Mouse (Mus musculus) stomach, embryonic 15.5 days (tissue): Measurements from ENCODE around the gene Hypk. TPM values are rescaled to one million over a fixed set of nuclear protein-coding genes. Genes with fewer than 3 reads are reported as not detected.

Experiments used
- ATAC-seq: fragments of 200-750 bp; cut with Nextera tagmentation; 2 replicates; pipeline ENCODE4 v1.8.0; 2017; ENCODE audit warnings: low read depth, moderate number of reproducible peaks, moderate TSS enrichment; ENCODE audit not compliant: insufficient read depth, low FRiP score
- H3K27ac ChIP-seq: fragments of 300-500 bp; sonication (generic); 2 replicates; pipeline ENCODE4 v1.5.1; 2015; ENCODE audit warnings: mild to moderate bottlenecking, inconsistent platforms
- H3K27me3 ChIP-seq: fragments of 300-500 bp; sonication (generic); replicated peaks from 2 replicates; pipeline ENCODE4 v1.6.1; 2015; ENCODE audit warnings: inconsistent platforms
- H3K36me3 ChIP-seq: fragments of 300-500 bp; sonication (generic); 2 replicates; pipeline ENCODE4 v1.6.1; 2015; ENCODE audit warnings: inconsistent platforms
- H3K4me1 ChIP-seq: fragments of 300-500 bp; sonication (generic); 2 replicates; pipeline ENCODE4 v1.6.1; 2015; ENCODE audit warnings: inconsistent platforms
- H3K4me2 ChIP-seq: fragments of 300-500 bp; sonication (generic); 2 replicates; pipeline ENCODE4 v1.6.1; 2015; ENCODE audit warnings: mild to moderate bottlenecking, inconsistent platforms
- H3K4me3 ChIP-seq: fragments of 300-500 bp; sonication (generic); replicated peaks from 2 replicates; pipeline ENCODE4 v1.5.1; 2015; ENCODE audit warnings: inconsistent platforms
- H3K9ac ChIP-seq: fragments of 300-500 bp; sonication (generic); 2 replicates; pipeline ENCODE4 v1.6.1; 2015; ENCODE audit warnings: inconsistent platforms
- H3K9me3 ChIP-seq: fragments of 300-500 bp; sonication (generic); 2 replicates; pipeline ENCODE4 v1.6.1; 2016; ENCODE audit warnings: inconsistent platforms
- WGBS: fragments of 180-500 bp; shearing (Covaris S2); methylation state at CpG from one replicate; pipeline ENCODE4 v1.1.7; 2015; 5-methylcytosine and 5-hydroxymethylcytosine counted together
- polyA plus RNA-seq: library from polyadenylated mRNA; unstranded; fragments of >200 nt; fragmentation: Nextera tagmentation; extraction: Ambion mirVana; gene quantifications from 2 replicates; pipeline ENCODE4 v1.2.1, GENCODE M21; 2015

The Hypk gene
- polyA plus RNA-seq = 96.0 and 102 TPM in 2 replicates

DNA sequence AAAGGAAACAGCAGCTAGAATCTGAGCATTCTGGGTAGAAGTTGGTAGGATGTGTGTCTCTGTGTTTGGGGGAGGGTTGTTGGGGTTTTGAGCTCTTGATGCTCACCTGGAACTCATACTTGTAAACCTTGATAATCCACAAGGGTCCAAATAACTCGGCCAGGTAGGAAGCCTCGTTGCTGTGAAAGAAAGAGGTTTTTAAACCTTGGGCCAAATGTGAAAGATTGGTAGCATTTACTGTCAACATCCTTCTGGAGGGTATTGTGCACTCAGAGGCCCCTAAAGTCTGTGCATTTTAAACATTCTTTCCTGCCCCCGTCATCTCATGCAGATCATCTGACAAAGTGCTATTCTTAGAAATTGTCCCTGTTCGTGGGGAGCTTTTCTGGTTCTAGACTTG is at the start of gene Hypk:
Hypk (plus strand) TSS at position 301 of the 400 bp plus-strand sequence.
- H3K4me1 ChIP-seq = peaks cover 20% of the 10 kb centered on the region
- no peak within 1 kb of the TSS for H3K4me3 ChIP-seq
- H3K36me3 ChIP-seq = peaks cover 11% of the 10 kb centered on the region; the same call in 1 of the 2 replicates
- H3K4me2 ChIP-seq = no peak within 1 kb of the TSS
- no peak within 1 kb of the TSS for H3K9ac ChIP-seq
- H3K27me3 ChIP-seq = no peaks in the 10 kb centered on the region
- no peaks in the 10 kb centered on the region for H3K9me3 ChIP-seq
- no peak within 1 kb of the TSS for H3K27ac ChIP-seq
- no peak for ATAC-seq
- WGBS = 67% methylated on average over 4 of the region's 4 CpGs

DNA sequence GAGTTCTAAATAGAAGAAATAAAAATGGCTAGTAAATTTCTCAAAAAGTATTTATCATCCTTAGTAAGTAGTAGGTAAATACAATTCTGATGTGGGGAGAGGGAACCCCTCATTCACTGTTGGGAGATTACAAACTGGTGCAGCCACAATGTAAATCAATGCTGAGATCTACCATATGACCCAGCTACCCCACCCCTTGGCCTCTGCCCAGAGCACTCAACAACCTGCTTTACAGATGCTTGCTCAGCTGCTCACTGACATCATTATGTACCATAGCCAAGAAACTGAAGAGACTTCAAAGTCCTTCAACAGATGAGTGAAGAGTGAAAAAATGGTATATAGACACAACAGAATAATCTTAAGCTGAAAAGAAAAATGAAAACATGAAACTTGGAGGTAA is 49.8 kb upstream of the Hypk start:
- Histone ChIP-seq H3K9me3 (no peaks in the 10 kb centered on the region), H3K4me2 (no peak overlapping the region), H3K27me3 (no peaks in the 10 kb centered on the region), H3K36me3 (no peaks in the 10 kb centered on the region), H3K4me1 (no peaks in the 10 kb centered on the region), H3K27ac (no peak overlapping the region), H3K9ac (no peak overlapping the region), H3K4me3 (no peak overlapping the region)
- ATAC-seq = no peak

DNA sequence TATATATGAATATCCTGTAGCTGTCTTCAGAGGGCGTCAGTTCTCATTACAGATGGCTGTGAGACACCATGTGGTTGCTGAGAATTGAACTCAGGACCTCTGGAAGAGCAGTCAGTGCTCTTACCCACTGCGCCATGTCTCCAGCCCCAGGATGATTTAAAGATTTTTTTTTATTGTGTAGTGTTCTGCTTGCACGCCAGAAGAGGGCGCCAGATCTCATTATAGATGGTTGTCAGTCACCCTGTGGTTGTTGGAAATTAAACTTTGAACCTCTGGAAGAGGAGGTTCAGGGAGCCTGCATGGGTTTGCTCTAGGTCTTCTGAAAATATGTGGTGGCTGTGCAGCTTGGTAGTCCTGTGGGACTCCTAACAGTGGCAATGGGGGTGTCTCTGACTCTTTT is 44.9 kb upstream of the Hypk start:
- WGBS = 37% methylated on average over 4 of the region's 4 CpGs
- no peak for ATAC-seq

DNA sequence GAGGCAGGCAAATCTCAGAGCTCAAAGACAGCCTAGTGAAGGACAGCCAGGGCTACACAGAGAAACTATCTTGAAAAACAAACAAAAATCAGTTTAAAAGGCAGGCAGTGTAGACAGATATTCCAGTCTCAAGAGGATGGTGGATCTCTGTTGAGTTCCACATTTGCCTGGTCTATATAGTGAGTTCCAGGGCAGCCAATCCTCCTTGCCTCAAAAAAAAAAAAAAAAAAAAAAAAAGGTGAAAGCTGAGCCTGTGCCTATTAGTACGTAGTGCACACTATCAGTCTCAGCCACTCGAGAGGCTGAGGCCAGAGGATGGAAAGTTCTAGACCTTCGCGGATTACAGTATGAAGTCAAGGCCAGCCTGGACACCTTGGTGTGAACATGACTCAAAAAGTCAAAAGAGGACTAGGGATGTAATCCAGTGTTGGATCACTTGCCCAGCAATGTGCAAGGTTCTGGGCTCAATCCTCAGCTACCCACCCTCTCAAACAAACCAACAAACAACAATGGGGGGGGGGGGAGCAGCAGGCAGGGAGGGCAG is 40.2 kb upstream of the Hypk start:
- Histone ChIP-seq H3K4me2 (peak overlapping the region; percentile 65), H3K4me1 (peaks cover 14% of the 10 kb centered on the region; the same call in 1 of the 2 replicates), H3K9ac (peak overlapping the region; percentile 32; the same call in 1 of the 2 replicates), H3K27me3 (no peaks in the 10 kb centered on the region), H3K9me3 (no peaks in the 10 kb centered on the region), H3K27ac (peak overlapping the region; percentile 91), H3K4me3 (peak overlapping the region; percentile 67), H3K36me3 (peaks cover 3% of the 10 kb centered on the region; the same call in 1 of the 2 replicates)
- WGBS = 10% methylated on average over 4 of the region's 4 CpGs
- ATAC-seq = no peak

More for the DNA sequence above, 44.9 kb upstream of the Hypk start:
- no peaks in the 10 kb centered on the region for H3K27me3 ChIP-seq
- no peaks in the 10 kb centered on the region for H3K9me3 ChIP-seq
- H3K36me3 ChIP-seq = no peaks in the 10 kb centered on the region
- H3K27ac ChIP-seq = no peak overlapping the region
- H3K9ac ChIP-seq = no peak overlapping the region
- H3K4me3 ChIP-seq = no peak overlapping the region
- 0 out of 2 replicates have a peak, but pooled peaks cover 3% of the 10 kb centered on the region for H3K4me1 ChIP-seq
- H3K4me2 ChIP-seq = no peak overlapping the region

DNA sequence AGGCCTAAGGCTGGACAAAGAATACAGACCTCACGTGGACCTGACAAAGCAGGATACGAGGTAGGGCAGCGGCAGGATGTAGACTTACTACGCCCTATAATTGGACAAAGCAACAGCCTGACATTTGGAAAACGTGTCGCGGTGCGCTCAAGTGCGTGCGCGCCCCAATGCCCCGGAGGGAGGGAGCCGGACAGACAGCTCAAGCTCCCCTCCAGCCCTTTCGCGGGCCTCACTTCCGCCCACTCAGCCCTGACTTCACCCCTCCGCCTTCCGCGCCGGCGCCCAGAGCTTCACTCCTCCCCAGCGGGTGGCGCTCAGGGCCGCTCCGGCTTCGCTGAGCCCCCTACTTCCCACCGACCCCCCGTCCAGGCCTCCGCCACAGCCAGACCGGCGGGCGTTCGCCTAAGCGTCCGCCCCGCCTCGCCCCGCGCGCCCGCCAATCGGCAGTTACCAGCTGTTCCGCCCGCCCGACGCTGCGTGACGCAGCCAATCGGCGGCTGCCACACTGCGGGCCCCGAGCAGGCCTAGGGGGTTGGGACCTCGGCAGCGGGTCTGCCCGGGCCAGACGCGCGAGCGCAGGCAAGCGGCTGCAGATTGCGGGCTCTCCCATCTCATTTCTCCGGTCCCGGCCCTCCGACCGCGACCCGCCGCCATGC is 39.6 kb upstream of the Hypk start, which contains the start of the genes Pdia3 and Catsper2:
Pdia3 (plus strand) TSS at position 389 of the 656 bp plus-strand sequence.
Catsper2 (minus strand) TSS at position 406 of the 656 bp plus-strand sequence.
- peaks cover 6% of the 10 kb centered on the region; the same call in 1 of the 2 replicates for H3K36me3 ChIP-seq
- H3K27ac ChIP-seq = peak within 1 kb of the TSS; percentile 91
- WGBS = under 1% methylated on average over 68 of the region's 68 CpGs
- H3K27me3 ChIP-seq = no peaks in the 10 kb centered on the region
- no peaks in the 10 kb centered on the region for H3K9me3 ChIP-seq
- ATAC-seq = peak; percentile 99
- H3K9ac ChIP-seq = peak within 1 kb of the TSS; percentile 72
- peak within 1 kb of the TSS; percentile 65 for H3K4me2 ChIP-seq
- peak within 1 kb of the TSS; percentile 67 for H3K4me3 ChIP-seq
- peaks cover 16% of the 10 kb centered on the region; the same call in 1 of the 2 replicates for H3K4me1 ChIP-seq

DNA sequence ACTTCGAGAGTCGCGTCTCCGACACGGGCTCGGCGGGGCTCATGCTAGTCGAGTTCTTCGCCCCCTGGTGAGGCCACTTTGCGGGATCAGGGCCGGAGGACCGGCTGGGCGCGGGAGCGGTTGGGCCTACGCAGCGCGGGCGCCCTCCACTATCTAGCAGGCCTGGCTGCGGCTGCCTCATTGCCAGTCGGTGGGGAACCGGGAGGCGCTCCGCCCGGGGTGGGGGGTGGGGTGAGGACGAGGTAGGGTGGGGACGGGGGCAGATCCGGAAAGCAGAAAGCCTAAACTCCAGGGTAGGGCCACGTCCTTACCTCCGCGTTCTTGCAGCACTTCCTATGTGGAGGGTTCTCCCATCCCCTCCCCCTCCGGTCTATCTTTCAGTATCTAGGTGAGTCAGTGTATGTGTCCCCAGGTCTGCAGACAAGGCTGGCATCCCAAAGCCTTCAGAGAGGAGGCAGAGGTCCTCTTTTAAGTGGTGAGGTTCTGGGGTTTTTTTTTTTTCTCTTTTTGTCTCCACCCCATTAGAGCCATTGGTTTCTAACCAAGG is 38.9 kb upstream of the Hypk start:
- peaks cover 10% of the 10 kb centered on the region; the same call in 1 of the 2 replicates for H3K36me3 ChIP-seq
- H3K9me3 ChIP-seq = no peaks in the 10 kb centered on the region
- peak overlapping the region; percentile 91 for H3K27ac ChIP-seq
- peaks cover 21% of the 10 kb centered on the region; the same call in 1 of the 2 replicates for H3K4me1 ChIP-seq
- peak overlapping the region; percentile 67 for H3K4me3 ChIP-seq
- WGBS = under 1% methylated on average over 32 of the region's 32 CpGs
- ATAC-seq = peak; percentile 41
- H3K4me2 ChIP-seq = peak overlapping the region; percentile 65
- H3K9ac ChIP-seq = peak overlapping the region; percentile 72
- no peaks in the 10 kb centered on the region for H3K27me3 ChIP-seq

DNA sequence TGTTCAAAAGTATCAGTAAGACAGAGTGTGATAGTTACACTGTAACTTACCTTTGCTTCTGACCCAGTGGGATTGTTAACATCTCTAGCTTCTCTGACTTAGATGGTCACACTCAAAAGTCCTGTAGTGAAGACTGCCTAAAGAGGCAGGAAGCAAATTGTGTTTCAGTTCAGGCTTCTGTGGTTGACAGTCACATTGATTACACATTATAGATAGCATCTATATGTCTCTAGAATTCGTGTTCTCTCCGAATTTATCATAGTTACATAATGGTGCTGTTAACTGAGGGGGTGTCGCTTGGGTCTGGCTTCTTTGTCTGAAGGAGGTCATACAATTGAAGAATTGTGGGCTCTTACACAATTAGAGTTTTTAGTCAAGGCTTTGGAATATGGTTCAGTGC is 38.0 kb upstream of the Hypk start:
- peak overlapping the region; percentile 67 for H3K4me3 ChIP-seq
- H3K27ac ChIP-seq = no peak overlapping the region
- H3K36me3 ChIP-seq = peaks cover 10% of the 10 kb centered on the region; the same call in 1 of the 2 replicates
- no peak overlapping the region for H3K9ac ChIP-seq
- no peaks in the 10 kb centered on the region for H3K9me3 ChIP-seq
- 36% methylated on average over 3 of the region's 3 CpGs for WGBS
- H3K4me2 ChIP-seq = peak overlapping the region; percentile 65
- H3K27me3 ChIP-seq = no peaks in the 10 kb centered on the region
- no peak for ATAC-seq
- peaks cover 24% of the 10 kb centered on the region; the same call in 1 of the 2 replicates for H3K4me1 ChIP-seq

DNA sequence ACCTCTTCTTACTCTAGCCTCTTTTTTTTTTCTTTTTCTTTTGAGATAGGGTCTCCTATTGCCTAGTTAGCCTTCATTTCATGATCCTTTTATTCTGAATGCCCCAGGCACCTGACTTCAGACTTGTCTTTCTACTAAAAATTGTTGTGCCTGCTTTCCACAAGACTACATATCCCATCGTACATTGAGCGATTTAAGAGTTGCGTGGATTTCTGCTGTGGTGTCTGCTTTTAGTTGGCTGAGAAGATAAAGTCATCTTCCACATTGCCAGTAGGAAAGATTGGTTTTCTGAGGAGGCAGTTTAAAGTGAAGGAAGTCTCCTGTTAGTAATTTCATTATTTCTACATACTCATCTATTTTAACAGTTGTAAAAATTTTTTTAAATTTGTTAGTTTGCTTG is 37.5 kb upstream of the Hypk start:
- Histone ChIP-seq H3K27ac (no peak overlapping the region), H3K4me3 (peak overlapping the region; percentile 67), H3K9ac (no peak overlapping the region), H3K36me3 (peaks cover 10% of the 10 kb centered on the region; the same call in 1 of the 2 replicates), H3K9me3 (no peaks in the 10 kb centered on the region), H3K4me1 (peaks cover 24% of the 10 kb centered on the region; the same call in 1 of the 2 replicates), H3K4me2 (peak overlapping the region; percentile 65), H3K27me3 (no peaks in the 10 kb centered on the region)
- no peak for ATAC-seq
- WGBS = 70% methylated on average over 3 of the region's 3 CpGs

DNA sequence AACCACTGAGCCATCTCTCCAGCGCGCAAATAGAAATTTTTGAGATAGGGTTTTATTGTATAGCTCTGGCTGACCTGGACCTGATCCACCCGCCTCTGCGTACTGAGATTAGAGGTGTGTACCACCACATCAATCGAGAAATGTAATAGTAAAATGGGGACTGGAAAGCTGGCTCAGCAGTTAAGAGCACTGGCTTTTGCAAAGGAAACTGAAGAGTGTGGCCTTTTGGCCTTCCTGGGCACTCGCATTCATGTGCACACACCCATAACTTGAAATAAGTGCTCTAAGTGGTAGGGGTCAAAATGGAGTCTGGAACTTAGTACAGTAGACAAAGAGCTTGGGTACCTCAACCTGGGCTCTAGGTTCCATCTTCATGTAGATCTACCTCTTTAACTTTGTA is 36.7 kb upstream of the Hypk start:
- Histone ChIP-seq H3K36me3 (peaks cover 10% of the 10 kb centered on the region; the same call in 1 of the 2 replicates), H3K27ac (no peak overlapping the region), H3K4me3 (no peak overlapping the region; the same call in 1 of the 2 replicates), H3K4me1 (peaks cover 24% of the 10 kb centered on the region; the same call in 1 of the 2 replicates), H3K4me2 (peak overlapping the region; percentile 29), H3K27me3 (no peaks in the 10 kb centered on the region), H3K9me3 (no peaks in the 10 kb centered on the region), H3K9ac (no peak overlapping the region)
- ATAC-seq = no peak
- 80% methylated on average over 6 of the region's 6 CpGs for WGBS

DNA sequence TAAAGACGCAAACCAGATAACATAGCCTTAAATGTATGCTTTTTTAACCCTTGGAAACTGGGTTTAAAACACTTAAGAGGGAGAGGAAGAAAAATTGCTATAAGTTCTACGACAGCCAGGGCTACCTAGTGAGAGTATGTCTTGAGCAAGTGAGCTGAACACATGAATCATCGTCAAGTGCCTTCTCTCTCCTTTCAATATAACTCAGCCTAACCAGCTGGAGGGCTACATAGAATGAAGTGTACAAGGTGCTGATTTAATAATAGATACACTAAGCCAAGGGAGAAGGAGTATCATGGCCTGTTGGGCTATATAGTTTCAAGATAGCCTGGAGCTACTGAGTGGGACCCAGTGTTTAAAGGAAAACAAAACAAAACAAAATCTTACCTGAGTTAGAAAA is 34.6 kb upstream of the Hypk start:
- peaks cover 20% of the 10 kb centered on the region; the same call in 1 of the 2 replicates for H3K36me3 ChIP-seq

DNA sequence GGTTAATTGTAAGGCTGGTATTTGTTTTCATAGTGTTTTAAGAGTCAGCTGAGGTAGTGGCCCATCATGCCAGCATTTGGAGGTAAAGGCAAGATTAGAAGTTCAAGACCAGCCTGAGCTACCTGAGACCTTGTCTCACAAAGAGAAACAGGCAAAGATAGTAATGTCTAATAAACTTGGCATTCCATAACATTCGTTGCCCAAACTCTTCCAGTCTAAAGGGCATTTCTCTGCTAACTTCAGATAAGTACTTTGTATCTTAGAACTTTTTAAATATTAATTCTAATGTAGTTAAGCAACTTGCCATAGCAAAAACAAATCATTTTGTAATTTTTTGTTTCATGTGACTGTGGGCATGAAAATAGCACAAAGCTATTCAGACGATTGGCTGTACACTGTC is 29.9 kb upstream of the Hypk start:
- Histone ChIP-seq H3K4me3 (no peak overlapping the region), H3K9me3 (no peaks in the 10 kb centered on the region), H3K4me2 (no peak overlapping the region), H3K4me1 (0 out of 2 replicates have a peak, but pooled peaks cover 10% of the 10 kb centered on the region), H3K27me3 (no peaks in the 10 kb centered on the region), H3K9ac (no peak overlapping the region), H3K27ac (no peak overlapping the region), H3K36me3 (peaks cover 30% of the 10 kb centered on the region; the same call in 1 of the 2 replicates)
- no peak for ATAC-seq
- WGBS = 92% methylated on average over 2 of the region's 2 CpGs

More for the DNA sequence above, 34.6 kb upstream of the Hypk start:
- WGBS = 77% methylated on average over 3 of the region's 3 CpGs
- Histone ChIP-seq H3K4me1 (peaks cover 21% of the 10 kb centered on the region; the same call in 1 of the 2 replicates), H3K27me3 (no peaks in the 10 kb centered on the region), H3K27ac (no peak overlapping the region), H3K4me2 (no peak overlapping the region), H3K4me3 (no peak overlapping the region), H3K9me3 (no peaks in the 10 kb centered on the region), H3K9ac (no peak overlapping the region)
- ATAC-seq = no peak

DNA sequence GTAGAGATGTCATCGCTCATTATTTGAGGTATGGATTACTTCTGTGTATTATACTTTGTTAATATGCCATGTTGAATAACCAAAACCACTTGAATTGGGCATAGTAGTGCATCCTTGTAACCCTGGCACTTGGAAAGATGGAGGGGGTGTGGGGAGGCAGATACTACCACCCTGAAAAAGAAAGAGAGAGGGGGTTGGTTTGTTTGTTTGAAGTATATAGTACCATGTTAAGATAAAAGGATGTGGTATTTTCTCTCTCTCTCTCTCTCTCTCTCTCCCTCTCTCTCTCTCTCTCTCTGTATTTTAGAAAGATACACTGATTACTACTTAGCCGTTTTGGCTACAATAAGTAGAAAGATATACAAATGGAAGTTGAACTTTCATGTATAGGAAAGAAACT is 27.2 kb upstream of the Hypk start:
- Histone ChIP-seq H3K9ac (no peak overlapping the region), H3K4me3 (no peak overlapping the region), H3K4me1 (no peaks in the 10 kb centered on the region), H3K36me3 (peaks cover 41% of the 10 kb centered on the region; the same call in 1 of the 2 replicates), H3K4me2 (no peak overlapping the region), H3K9me3 (no peaks in the 10 kb centered on the region), H3K27me3 (no peaks in the 10 kb centered on the region), H3K27ac (no peak overlapping the region)
- 88% methylated on average over 2 of the region's 2 CpGs for WGBS
- no peak for ATAC-seq
